Mouse (Mus musculus): ENCODE results near the gene Klhl10.

DNA sequence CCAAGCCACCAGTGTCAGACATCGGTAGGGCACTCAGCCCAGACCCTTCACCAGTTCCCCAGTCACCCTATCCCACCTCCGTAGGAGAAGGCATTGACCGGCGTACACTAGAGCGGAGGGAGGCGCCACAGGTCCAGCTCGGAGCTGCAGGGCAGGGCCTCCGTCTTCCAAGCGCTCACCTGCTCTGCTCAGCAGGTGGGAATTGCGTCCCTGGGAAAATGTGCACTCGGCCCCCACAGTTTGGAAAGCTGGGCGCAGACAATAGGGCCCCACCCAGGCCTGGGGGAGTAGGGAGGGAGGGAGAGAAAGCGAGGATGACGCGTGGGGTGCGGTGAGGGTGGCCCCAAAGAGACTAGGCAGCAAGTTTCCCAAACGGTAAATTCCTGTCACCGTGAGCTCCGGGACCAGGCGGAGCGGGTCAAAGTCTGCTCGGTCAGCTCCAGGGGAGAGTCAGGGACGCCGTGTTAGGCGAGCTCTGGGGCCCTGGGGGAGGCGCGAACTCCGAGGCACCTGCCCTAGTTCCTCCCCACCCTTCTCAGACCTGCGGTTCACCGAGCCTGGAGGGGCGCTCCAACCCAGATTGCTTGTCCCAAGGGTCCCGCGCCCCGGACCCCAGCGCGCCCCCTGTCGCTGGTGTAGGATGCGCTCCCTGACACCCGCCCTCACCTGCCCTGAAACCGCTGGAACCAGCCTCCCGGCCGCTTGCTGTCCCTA lies 44.7 kb upstream of the Klhl10 start:
- TF ChIP-seq POLR2A (IDR thresholded peaks at IDR 0.05; ENCODE audit: borderline replicate concordance, extremely low read depth, insufficient read depth, insufficient read length, poor library complexity, severe bottlenecking) = no peak
- TF ChIP-seq CTCF (IDR thresholded peaks at IDR 0.05; ENCODE audit: borderline replicate concordance, extremely low read depth, insufficient read depth, insufficient read length) = no peak
